Mouse (Mus musculus) cerebral cortex, adult 2 months (tissue): ENCODE data around the gene Mitf.

Experiments used
- WGBS: fragments of 180-500 bp; shearing (Covaris S2); methylation state at CpG from one replicate; pipeline ENCODE4 v1.1.7; 2018; 5-methylcytosine and 5-hydroxymethylcytosine counted together

The Mitf gene

DNA sequence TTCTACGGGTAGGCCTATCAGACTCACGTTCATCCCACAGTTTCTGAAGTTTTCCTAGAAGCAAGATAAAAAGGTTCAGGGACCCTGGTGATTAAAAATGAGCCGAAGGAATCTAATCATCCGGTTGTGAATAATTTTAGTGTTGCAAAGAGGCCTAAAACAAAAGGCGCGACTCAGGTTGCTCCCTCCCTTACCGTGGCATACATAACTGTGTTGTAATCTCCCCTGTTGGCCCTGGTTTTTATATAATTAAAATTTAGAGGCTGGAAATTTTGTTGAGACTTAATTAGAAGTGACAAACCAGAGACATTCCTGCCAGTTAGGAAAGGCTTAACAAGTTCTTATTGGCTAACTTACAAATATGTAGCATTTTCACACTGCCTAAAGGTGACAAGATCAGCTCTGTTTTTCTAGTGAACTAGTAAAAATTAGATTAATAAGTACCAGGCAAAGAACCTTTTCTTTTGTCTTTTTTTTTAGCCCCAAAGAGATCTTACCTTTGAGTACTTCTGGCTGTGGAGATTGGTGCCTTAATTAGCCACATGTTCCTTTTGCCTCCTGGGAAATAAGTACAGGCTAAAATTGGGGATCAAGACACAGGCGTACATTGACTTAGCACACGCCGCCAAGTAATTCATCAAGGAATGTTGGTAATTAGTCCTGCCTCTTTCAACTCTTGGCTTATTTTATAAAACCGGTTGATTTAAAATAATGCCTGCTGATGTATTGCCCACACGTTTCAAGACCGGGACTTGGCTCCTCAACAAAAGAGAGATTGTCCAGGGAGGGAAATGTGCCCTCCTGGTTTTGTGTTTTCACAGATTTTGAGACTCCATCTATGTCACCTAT is 143.4 kb downstream of the Mitf start:
- WGBS = 78% methylated on average over 13 of the region's 13 CpGs

DNA sequence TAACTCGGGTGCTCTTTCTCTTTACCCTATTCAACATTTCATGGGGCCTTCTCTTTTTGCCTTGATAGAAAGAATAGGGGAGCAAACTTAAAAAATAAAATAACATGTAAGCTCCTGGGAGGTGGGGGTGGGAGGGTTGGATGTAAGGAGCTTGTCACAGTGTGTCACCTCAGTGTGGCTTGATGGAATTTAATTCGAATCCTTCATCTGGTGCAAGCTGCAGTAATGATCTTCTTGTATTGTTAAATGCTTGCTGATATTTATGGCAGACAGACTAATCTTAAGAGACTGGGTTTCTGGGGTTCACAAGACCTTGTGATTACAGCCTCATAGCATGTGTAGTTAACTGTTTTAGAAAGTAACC is 144.0 kb downstream of the Mitf start:
- 74% methylated on average over 2 of the region's 2 CpGs for WGBS

DNA sequence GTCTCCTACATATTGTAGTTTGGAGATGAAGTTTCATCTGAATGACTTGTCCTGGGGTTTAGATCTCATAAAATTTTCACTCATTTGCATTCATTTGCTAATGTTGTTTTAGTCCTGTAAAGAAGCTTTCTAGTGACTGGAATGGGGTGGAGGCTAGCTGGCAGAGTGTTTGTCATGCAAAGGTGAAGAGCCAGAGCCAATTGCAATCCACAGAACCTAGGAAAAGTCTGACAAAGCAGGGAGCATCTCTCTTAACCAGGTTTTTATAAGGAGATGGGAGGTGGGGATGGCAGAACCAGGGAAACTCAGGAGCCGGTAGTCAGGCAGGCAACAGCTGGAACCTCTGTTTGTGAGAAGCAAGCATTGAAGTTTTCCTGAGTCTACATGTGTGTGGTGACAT is 144.9 kb downstream of the Mitf start:
- WGBS = 86% methylated on average over 1 of the region's 1 CpGs

DNA sequence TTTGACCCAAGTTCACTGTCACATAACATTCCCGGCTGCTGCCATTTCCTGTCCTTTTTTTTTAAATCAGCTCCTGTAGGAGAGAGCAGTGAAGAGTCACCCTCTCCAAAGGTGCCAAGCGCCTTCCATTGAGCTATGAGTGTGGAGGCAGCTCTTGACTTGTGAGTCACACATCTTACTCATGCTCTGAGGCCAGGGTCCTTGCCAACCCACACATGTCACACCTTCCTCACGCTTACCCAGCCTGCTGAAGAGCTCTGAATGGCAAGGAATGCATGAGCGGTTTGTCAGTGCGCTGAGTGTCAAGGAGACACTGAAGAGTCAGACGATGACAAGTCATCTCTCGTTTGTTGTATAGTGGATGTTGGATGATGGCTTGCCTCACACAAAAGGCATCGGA is 146.0 kb downstream of the Mitf start:
- 70% methylated on average over 8 of the region's 8 CpGs for WGBS

DNA sequence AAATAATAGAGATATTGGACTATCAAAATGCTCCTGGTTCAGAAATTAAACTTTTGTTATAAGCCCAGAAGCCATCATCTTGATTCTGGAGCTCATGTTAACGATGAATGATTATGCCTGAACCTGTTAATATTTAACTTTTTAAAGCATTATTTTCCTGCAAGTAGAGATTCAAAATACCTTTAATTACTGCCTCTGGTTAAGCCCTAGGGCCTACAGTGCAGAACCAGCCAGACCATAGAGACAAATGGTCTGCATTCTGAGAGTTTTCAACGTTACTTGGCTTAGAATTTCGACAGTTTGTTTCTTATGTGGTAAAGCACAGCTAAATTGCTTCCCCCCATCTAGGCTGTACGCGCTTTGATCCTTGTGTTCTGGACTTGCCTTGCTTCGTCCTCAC is 149.3 kb downstream of the Mitf start:
- WGBS = 92% methylated on average over 6 of the region's 6 CpGs

DNA sequence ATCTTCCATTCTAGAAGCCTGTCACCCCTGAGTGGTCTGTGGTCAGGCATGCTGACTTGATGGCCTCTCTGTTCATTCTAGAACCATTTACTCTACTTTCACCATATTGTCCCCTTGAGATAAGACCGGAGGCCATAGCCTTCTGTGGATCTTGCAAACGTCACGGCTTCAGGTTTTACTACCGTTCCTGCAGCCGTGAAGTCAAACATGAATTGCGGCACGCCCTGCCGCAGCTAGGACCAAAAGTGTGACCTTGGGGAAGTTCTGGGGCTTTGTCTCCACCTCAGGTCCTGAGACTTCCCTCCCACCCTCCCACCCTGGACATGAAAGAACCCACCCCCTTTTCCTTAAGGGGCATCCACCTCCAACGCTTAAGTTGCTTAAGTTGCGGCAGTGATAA is 149.8 kb downstream of the Mitf start:
- WGBS = 96% methylated on average over 10 of the region's 10 CpGs

DNA sequence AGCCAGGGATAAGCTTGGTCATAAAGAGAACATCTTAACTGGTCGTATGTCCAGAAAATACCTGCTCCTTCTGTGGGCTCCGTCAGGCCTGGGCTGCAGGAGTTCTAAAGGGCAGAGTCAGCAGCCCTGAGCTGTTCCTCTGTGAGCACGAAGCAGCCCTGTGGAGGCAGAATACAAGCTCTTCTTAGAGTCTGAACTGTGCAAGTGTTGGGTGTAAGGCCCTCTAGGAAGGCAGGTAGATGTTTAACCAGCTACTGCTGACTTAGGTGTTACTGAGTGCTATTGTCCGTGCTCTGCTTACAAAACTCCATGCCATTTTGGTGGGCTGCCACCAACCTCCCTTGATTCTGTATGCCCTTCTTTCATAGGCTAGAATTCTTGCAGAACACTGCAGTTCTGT is 151.4 kb downstream of the Mitf start:
- WGBS = 93% methylated on average over 4 of the region's 4 CpGs

DNA sequence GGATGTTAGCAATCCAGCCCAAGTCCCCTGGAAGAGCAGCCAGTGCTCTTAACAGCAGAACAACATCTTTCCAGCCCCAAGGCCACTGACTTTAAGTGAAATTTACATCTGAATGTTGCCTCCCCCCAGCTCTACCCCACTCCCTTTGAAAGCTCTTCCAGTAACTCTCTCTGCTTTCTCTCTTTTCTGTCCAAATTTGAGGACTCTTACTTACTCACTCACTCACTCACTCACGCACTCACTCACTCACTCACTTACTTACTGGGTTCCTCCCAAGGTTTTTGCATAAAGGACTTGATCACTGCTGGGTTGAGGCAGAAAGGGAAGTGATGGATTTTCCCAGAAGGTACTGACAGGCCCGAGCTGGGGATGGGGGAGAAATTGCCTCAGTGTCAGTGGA is 154.9 kb downstream of the Mitf start:
- WGBS = 75% methylated on average over 2 of the region's 2 CpGs

DNA sequence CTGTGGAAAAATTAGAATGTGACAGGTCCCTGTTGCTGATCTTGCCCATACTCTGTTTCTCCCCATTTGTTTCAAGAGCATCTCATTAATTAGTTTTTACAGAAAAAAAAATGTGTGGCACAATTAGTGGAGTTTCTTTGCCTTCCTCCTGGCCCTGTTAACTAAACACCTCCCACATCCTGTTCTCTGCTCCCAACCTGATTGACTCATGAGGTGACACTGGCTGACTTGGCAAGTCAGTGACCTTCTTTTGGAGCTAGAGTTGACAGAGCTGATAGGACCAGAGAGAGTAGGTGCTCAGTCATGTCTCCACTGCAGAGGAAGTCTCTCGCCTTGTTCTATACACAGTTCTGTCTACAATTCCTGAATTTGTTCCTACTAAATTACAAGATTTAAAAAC is 155.5 kb downstream of the Mitf start:
- WGBS = 75% methylated on average over 1 of the region's 1 CpGs

DNA sequence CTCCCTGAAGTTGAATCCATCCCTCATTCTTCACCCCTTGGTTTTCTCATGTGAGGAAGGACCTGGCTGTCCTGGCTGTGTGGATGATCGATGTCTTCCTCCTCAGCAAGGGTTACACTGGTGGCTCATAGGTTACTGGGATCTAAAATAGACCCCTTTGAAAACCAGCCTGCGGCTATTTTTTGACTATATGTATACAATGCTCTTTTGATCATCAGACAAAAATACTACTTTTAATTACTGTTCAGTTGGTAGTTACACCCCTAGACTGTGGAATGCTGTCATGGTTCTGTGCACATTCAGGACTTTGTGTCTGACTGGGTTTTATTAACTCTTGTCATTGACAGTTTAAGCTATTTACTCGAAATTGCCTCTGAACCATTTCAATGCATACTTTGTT is 157.9 kb downstream of the Mitf start:
- WGBS = 74% methylated on average over 3 of the region's 3 CpGs

DNA sequence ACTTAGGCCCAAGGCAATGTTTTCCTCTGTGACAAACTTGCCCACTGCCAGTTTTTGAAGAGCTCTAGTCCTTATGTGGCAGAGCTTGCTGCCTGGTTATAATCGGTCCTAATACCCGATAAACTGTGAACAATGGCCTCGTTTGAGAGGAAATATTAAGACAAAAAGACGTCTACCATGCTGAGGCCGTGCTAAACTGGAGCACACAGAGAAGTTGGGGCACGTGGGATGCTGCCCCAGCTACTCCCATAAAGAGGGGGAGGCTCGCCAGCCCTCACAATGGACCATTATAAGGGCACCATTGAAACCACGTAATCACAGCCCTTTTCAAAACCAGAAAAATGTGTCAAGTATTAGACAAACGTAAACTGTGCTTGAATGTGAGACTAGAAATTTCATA is 174.8 kb downstream of the Mitf start:
- WGBS = 61% methylated on average over 9 of the region's 9 CpGs

DNA sequence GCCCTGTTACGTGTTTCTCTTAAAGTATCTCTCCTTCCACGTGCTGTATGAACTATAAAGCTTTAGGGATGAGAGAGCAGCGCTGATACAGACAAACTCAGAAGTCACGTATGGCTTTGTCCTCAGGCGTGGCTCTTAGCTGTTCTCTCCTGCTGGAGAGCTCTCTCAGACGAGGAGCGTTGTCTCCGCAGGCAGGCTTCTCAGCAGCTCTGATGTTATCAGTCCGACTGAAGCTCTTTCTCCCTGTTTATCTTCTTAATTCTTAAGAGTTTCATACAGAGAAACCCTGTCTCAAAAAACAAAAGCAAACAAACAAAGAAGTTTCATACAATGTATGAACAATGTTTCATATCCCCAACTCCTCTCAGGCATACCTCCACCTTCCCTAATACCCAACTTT is 178.8 kb downstream of the Mitf start:
- 76% methylated on average over 9 of the region's 9 CpGs for WGBS

DNA sequence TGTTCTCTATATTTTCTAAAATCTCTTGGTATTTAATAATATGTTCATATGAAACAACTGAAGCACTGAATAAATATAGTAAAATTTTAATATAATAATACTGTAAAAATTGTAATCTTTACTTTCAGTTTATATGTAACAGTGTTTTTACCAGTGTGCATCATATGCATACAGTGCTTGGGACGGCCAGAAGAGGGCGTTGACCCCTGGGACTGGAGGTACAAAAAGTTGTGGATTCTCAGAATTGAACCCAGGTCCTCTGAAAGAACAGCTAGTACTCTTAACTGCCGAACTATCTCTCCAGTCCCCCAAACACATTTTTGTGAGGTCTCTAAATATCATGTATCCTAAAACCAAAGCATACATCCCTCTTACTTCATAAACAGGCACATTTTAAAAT is 179.6 kb downstream of the Mitf start:
- WGBS = 89% methylated on average over 3 of the region's 3 CpGs

DNA sequence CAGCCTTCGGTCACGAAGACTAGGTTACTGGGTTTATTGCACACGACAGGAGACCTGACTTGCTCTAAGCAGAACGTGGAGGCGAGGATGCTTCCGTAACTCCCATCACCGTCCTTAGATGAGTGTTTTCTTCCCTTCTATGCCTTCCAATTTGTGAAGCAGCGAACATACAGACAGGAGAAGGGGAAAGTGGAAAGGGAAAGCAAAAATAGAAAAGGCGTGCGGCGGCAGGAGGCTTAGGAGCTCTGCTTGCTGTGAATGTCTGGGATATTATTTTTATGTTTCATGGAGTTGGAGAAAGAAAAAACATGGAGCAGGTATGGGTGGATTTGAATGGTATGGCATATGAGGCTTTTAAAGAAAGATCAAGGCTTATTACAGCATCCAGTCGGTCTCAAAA is 186.7 kb downstream of the Mitf start:
- 51% methylated on average over 12 of the region's 12 CpGs for WGBS

DNA sequence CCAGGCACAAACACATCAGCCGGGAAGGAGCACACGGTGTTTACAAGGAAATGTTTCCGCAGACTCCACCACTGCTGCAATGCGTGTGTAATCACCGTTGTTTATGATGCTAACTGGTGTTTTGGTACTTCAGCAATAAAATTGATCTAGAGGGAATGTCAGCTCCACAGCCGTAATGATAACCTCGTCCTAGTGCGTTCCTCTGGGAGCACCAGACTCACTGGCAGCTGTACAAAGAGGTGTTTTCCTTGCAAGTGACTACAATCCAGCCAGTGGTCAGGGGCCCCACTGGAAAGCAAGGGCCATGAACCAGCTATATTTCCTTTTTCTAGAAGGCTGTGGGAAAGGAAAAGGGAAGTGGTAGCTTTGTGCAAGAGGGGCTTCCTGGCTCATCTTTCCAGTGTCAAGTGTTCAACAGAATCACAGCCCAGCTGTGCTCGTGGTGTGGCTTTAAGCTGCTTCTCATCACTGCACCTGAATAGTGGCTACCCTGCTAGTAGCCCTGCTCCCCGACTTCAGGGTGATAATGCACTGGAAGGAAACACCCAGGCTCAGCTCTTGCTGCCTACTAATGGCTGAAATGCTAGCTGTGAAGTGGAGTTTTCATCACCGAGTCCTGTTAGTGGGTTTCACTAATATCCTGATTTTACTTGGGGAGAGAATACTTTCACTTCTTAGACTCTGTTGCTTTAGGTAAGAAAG is 188.9 kb downstream of the Mitf start:
- WGBS = 79% methylated on average over 11 of the region's 11 CpGs

DNA sequence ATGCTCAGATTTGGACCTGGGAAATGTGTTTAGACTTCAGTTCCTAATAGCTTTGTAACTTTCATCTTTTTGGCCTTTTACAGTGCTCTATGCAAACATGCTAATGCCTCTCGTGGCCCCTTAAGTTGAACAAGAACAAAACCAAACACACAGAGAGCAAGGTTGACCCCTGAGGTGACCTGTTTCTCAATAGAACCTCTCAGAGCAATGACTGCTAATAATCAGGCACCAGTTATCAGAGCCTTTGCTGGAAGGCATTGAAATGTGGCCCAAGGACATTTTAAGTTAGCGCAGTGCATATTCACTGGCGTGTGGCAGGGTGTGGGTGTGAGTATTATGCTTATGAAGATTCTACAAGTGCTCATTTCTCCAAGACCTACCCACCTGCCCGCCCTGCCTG is 194.7 kb downstream of the Mitf start:
- WGBS = 69% methylated on average over 4 of the region's 4 CpGs

DNA sequence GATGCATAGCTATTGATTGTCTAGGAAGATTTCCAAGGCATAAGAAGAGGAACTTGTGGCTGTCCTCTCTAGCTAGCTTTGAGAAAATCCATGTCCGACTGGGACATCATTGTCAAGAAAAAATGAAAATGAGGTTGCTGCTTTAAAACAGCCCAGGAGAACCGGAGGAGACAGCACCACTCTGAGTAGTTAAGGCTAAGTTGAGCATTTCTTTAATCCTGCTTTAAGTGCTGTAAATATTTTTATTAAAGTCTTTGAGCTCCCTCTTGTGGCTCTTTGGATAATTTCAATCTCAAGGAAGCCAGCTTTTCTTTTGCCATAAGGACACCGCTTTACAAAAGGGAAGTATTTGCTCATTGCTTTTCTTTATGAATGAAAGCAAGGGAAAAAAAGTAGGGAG is 196.3 kb downstream of the Mitf start:
- 7% methylated on average over 3 of the region's 3 CpGs for WGBS

DNA sequence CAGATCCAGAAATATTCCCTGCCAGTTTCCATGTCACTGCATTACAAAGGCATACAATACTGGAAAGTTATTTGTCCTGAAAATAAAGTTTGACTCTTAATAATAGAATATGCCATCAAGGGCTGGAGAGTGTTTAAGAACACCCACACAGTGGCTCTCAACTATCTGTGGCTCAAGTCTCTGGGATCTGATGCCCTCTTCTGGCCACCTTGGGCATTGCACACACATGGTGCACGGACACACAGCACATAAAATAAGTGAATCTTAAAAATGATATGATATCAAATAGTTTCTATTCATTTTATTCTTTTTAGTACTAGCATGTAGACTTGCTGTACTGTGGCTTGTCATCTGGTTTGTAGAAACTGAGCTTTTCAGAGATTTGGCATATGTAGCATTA is 198.7 kb downstream of the Mitf start:
- 85% methylated on average over 1 of the region's 1 CpGs for WGBS

DNA sequence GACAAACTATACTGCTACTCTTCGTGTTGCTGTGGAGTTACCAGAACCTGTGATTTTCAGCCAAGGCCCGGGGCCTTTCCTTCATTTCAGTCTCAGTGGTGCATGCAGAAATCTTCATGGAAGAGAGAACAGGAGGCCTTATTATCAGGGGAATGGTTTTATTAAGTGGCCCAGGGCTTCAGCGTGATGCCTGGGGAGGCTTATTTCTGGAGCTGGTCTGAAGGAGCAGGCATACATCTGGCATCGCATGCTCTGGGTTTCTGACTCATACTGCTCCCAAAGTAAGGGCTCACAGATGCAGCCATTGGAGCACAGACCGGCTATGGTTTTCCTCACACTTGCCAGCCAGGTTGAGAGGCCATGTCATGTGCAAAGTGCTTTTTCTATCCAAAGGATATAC is 208.2 kb downstream of the Mitf start:
- WGBS = 76% methylated on average over 5 of the region's 5 CpGs

DNA sequence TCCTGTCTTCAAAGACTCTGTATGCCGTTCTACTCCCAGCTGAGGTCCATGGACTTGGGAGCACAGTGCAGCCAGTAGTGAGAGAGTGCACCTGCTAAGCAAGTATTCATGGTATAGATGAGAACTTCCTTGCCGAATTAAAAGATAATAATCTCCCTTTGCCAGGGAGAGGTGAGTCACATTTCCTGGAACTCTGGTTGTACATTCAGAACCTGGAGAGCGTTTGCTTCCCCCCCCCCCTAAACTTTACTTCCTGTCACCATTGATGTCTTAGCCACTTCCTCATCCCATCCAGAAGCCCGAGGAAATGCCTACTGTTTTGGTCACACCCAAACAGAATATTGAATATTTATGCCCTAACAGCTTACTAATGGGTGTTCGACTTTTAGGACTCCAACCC is 209.0 kb downstream of the Mitf start:
- 75% methylated on average over 5 of the region's 5 CpGs for WGBS

DNA sequence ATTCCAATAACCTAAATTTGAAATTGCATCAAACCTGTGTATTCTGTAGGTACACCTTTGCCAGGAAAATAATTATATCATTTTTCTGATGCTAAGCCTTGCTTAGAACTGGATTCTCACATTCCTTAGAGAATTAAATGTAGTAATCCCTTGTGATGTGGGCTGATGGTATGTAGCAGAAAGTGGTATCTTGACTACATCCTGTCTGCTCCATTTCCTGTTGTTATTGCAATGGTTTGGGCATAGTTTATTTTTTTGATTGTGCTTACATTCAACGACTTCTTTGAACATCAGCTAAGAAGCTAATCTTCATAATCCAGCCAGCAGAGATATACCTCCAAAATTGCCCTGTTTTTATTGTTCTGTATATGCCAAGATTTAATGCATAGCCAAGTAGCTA is 217.0 kb downstream of the Mitf start:
- WGBS = 56% methylated on average over 1 of the region's 1 CpGs

DNA sequence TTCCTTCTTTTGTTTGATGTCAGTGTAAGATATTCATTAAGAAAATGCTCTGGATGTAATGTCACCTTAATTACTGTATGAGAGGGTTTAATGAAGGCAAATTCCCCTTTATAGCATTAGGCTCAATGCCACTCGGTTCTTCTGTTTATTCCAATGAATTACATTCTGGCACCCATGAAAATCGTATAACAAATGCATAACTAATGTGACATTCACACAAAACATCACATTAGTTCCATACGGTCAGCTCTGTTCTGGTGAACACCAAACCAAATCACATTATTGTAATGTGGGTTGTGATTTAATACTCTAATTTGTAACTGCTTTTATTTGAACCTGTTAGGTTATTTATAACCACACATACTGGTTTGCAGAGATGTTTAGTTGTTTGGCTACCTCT is 231.7 kb downstream of the Mitf start:
- 80% methylated on average over 3 of the region's 3 CpGs for WGBS

DNA sequence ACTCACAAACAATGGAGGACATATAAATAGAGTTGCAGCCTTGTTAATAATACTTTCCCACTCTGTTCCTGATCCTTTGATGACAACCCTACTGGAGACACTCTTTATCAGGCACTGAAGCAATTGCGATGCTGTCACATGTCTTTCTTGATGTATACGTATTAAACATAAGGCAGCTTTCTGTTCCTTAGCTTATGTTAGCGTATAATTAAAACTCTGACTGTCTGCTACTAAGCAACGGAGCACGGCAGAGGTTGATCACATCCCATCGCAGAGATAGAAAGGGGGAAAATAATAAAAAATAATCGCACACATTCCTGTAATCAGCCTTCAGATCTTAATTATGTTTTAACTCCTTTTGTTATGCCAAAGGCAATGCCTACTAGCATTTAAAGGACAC is 234.9 kb downstream of the Mitf start:
- 65% methylated on average over 7 of the region's 7 CpGs for WGBS
